Mouse (Mus musculus) gastrocnemius, postnatal 36 days (tissue): ENCODE measurements around the gene Aunip. TPM values are rescaled to one million over a fixed set of nuclear protein-coding genes. Genes with fewer than 3 reads are reported as not detected.

Experiments
- DNase-seq, 2 experiments: peaks; one replicate each; pipeline ENCODE4 v3.0.0; 2022
- intact Hi-C: fragments of 180-260 bp; cut with DNase I; formaldehyde crosslinking; loops from one replicate; pipeline ENCODE4 v1.15.1; 2025
- microRNA-seq, 2 experiments: library from miRNA; unstranded; fragments of <30 nt; microRNA quantifications; one replicate each; pipeline ENCODE4 v1.2.0; 2021
- total RNA-seq, 2 experiments: library from RNA; stranded (reverse); gene quantifications; 2 replicates each; pipeline ENCODE4 v1.2.3; 2021

Aunip gene
- total RNA-seq, 2 experiments from 2014 or later: 0.20 TPM; not detected in 1

DNA sequence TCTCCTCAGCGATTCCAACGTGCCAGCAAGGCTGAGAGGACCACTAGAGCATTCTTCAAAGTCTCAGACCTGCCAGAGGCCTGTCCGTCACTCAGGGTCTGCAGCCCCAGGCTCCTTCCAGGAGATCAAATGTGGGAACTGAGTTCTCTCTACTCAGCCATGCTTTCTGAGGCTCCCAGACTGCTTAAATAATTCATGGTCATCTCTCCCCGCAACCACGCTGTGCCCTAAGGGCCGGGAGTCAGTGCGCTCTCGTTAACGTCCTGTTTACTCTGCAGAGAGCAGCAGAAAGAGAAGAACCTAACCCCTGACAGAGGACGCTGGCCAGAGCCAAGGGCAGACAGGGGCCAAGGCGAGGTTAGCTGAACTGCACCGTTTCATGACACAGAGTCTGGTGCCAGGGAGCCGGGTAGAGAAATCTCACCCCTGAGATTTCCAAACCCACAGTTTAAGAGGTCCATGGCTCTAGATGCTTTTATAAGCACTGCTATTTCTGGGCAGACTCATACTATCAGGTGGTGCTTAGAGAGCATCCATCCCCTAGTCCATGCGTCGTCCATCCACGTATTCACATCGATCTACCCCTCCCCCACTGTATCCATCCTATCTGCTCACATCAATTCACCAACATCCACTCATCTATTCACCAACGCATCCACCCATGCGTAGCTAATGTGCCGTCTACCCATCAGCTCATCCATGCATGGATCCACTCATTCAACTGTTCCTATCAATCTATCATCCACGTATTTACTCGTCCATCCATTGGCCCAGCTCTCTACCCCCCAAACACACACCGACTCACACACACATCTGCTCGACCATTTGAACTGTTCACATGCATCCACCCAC, 61.9 kb downstream of the Aunip start:
- no peak for DNase-seq
- intact Hi-C loops: no loop called here

Small RNAs within 50 kb of the gene (microRNA-seq; reads per million reads assigned to microRNA genes)
- gene Gm23634 (0.72 to 2.2 reads per million in 2 experiments), gene Mir6403 (0 reads per million in 2 experiments)

Other genes starting within 250 kb of the Aunip start
- gene Pdik1l, start 223.1 kb upstream of the Aunip start, total RNA-seq: 1 to 10 TPM; 2.2 to 4.3 TPM
- gene Trim63, start 195.9 kb upstream of the Aunip start, total RNA-seq: 100 to 1,000 TPM; 241 to 268 TPM
- 10 to 100 TPM in 1 of 2 experiments, 1 to 10 TPM in 1; 3.8 to 22.3 TPM for gene Slc30a2, start 167.8 kb upstream of the Aunip start, total RNA-seq
- gene Extl1, start 127.1 kb upstream of the Aunip start, total RNA-seq: 10 to 100 TPM; 25.9 to 29.9 TPM
- gene Pafah2, start 114.7 kb upstream of the Aunip start, total RNA-seq: 1 to 10 TPM; 1.8 to 4.0 TPM
- gene Stmn1, start 42.7 kb upstream of the Aunip start, total RNA-seq: 1 to 10 TPM; 8.0 TPM
- gene Paqr7, start 14.3 kb upstream of the Aunip start, total RNA-seq: 1 to 10 TPM; 2.4 to 3.0 TPM
- gene Mtfr1l, start 24.4 kb downstream of the Aunip start, total RNA-seq: 100 to 1,000 TPM; 124 to 130 TPM
- 1 to 10 TPM; 4.9 to 6.1 TPM for gene Selenon, start 41.2 kb downstream of the Aunip start, total RNA-seq
- 1 to 10 TPM; 3.1 to 3.8 TPM for gene Man1c1, start 193.3 kb downstream of the Aunip start, total RNA-seq